Mouse (Mus musculus) CH12.LX (cell line): ENCODE measurements around the gene Ercc5. TPM values are rescaled to one million over a fixed set of nuclear protein-coding genes. Genes with fewer than 3 reads are reported as not detected.

Source experiments
- DNase-seq: peaks from one replicate; pipeline ENCODE4 v3.0.0-alpha.2; 2013; ENCODE audit errors: extremely low read depth
- H3K27ac ChIP-seq: 2 replicates; pipeline ENCODE4 v1.5.1; 2012; ENCODE audit warnings: low read depth, mild to moderate bottlenecking, control low read depth, moderate library complexity; ENCODE audit not compliant: insufficient read depth
- H3K27me3 ChIP-seq: replicated peaks from 2 replicates; pipeline ENCODE3; 2012; ENCODE audit warnings: inconsistent platforms
- H3K36me3 ChIP-seq, 2 experiments: replicated peaks in 1 of 2; 2 replicates each; pipeline versions ENCODE3 to v1.6.1; 2012; ENCODE audit warnings: inconsistent platforms in 1 of 2, low read length in 1 of 2, mild to moderate bottlenecking in 1 of 2, mixed read lengths in 1 of 2, moderate library complexity in 1 of 2; ENCODE audit not compliant: control insufficient read depth in 1 of 2, insufficient read depth in 1 of 2
- H3K4me1 ChIP-seq, 2 experiments: 2 replicates each; pipeline ENCODE4 v1.6.1; 2012; ENCODE audit warnings: inconsistent platforms in 1 of 2, moderate library complexity in 1 of 2; ENCODE audit not compliant: insufficient read depth in 2 of 2, control insufficient read depth in 1 of 2
- H3K4me2 ChIP-seq: 2 replicates; pipeline ENCODE4 v1.6.1; 2012; ENCODE audit warnings: low read depth, mild to moderate bottlenecking, control low read depth; ENCODE audit not compliant: poor library complexity, insufficient read depth, severe bottlenecking
- H3K4me3 ChIP-seq, 3 experiments: fragments of 150-350 bp in 1 of 3; sonication (generic) in 1 of 3; replicated peaks in 1 of 3; 2 replicates each; pipeline versions ENCODE3 to v1.5.1; 2011 to 2012; ENCODE audit warnings: low read depth in 2 of 3, low read length in 2 of 3, mild to moderate bottlenecking in 2 of 3, moderate library complexity in 2 of 3, control low read depth in 1 of 3, improper control_type of control experiment in 1 of 3, inconsistent platforms in 1 of 3, mixed read lengths in 1 of 3; ENCODE audit not compliant: poor library complexity in 1 of 3
- H3K79me2 ChIP-seq: replicated peaks from 2 replicates; pipeline ENCODE4 v1.6.1; 2012; ENCODE audit warnings: mild to moderate bottlenecking, moderate library complexity; ENCODE audit not compliant: control insufficient read depth, poor library complexity, insufficient read depth, severe bottlenecking; ENCODE audit errors: extremely low read depth
- H3K9ac ChIP-seq: 2 replicates; pipeline ENCODE4 v1.6.1; 2012; ENCODE audit warnings: low read depth, mild to moderate bottlenecking, control low read depth, moderate library complexity; ENCODE audit not compliant: insufficient read depth
- H3K9me3 ChIP-seq: replicated peaks from 2 replicates; pipeline ENCODE3; 2012; ENCODE audit warnings: low read length, inconsistent platforms, mixed read lengths
- CHD1 ChIP-seq: IDR thresholded peaks from 2 replicates; pipeline ENCODE4 v1.6.1; 2012; ENCODE audit warnings: low read depth, low read length, improper control_type of control experiment, inconsistent platforms
- CTCF ChIP-seq, 2 experiments: IDR thresholded peaks in 1 of 2; conservative IDR thresholded peaks in 1 of 2; 2 replicates each; pipeline ENCODE4 v1.5.1; 2011 to 2012; ENCODE audit warnings: low read depth in 2 of 2, low read length in 2 of 2, improper control_type of control experiment in 1 of 2, inconsistent platforms in 1 of 2, mild to moderate bottlenecking in 1 of 2, moderate library complexity in 1 of 2
- E2F4 ChIP-seq: IDR thresholded peaks from 2 replicates; pipeline ENCODE4 v1.6.1; 2011; ENCODE audit warnings: low read depth, low read length, improper control_type of control experiment; ENCODE audit not compliant: insufficient replicate concordance
- ELF1 ChIP-seq: IDR thresholded peaks from 2 replicates; pipeline ENCODE4 v1.6.1; 2014; ENCODE audit warnings: low read depth, mild to moderate bottlenecking, inconsistent platforms, low read length, improper control_type of control experiment
- ETS1 ChIP-seq: conservative IDR thresholded peaks from 2 replicates; pipeline ENCODE4 v1.6.1; 2012; ENCODE audit warnings: low read depth, mild to moderate bottlenecking, inconsistent platforms, low read length, improper control_type of control experiment, moderate library complexity
- GABPA ChIP-seq: IDR thresholded peaks from 2 replicates; pipeline ENCODE4 v1.6.1; 2012; ENCODE audit warnings: low read depth, low read length, improper control_type of control experiment, inconsistent platforms; ENCODE audit not compliant: insufficient replicate concordance
- JUN ChIP-seq: IDR thresholded peaks from 2 replicates; pipeline ENCODE4 v1.6.1; 2011; ENCODE audit warnings: low read depth, mild to moderate bottlenecking, low read length, improper control_type of control experiment, moderate library complexity; ENCODE audit not compliant: insufficient read depth
- KAT2A ChIP-seq: IDR thresholded peaks from 2 replicates; pipeline ENCODE4 v1.6.1; 2012; ENCODE audit warnings: low read length, improper control_type of control experiment, inconsistent platforms; ENCODE audit not compliant: insufficient replicate concordance
- MAFK ChIP-seq: IDR thresholded peaks from 2 replicates; pipeline ENCODE4 v1.6.1; 2011; ENCODE audit warnings: low read length, improper control_type of control experiment; ENCODE audit not compliant: insufficient replicate concordance
- MAX ChIP-seq: IDR thresholded peaks from 2 replicates; pipeline ENCODE4 v1.6.1; 2011; ENCODE audit warnings: low read length, improper control_type of control experiment
- MAZ ChIP-seq: IDR thresholded peaks from 2 replicates; pipeline ENCODE4 v1.6.1; 2012; ENCODE audit warnings: low read depth, mild to moderate bottlenecking, inconsistent platforms, low read length, improper control_type of control experiment, moderate library complexity
- MEF2A ChIP-seq: IDR thresholded peaks from 2 replicates; pipeline ENCODE4 v1.6.1; 2014; ENCODE audit warnings: low read depth, mild to moderate bottlenecking, inconsistent platforms, low read length, improper control_type of control experiment, borderline replicate concordance
- MXI1 ChIP-seq: IDR thresholded peaks from 2 replicates; pipeline ENCODE4 v1.6.1; 2011; ENCODE audit warnings: mild to moderate bottlenecking, low read depth, low read length, improper control_type of control experiment
- MYC ChIP-seq: IDR thresholded peaks from 2 replicates; pipeline ENCODE4 v1.6.1; 2011; ENCODE audit warnings: low read depth, mild to moderate bottlenecking, improper control_type of control experiment, low read length
- NELFE ChIP-seq: IDR thresholded peaks from 2 replicates; pipeline ENCODE4 v1.6.1; 2011; ENCODE audit warnings: low read depth, low read length, improper control_type of control experiment
- NRF1 ChIP-seq: IDR thresholded peaks from 2 replicates; pipeline ENCODE4 v1.6.1; 2014; ENCODE audit warnings: low read depth, mild to moderate bottlenecking, inconsistent platforms, low read length, improper control_type of control experiment, moderate library complexity
- PAX5 ChIP-seq: IDR thresholded peaks from 2 replicates; pipeline ENCODE4 v1.6.1; 2012; ENCODE audit warnings: low read length, inconsistent platforms, mixed read lengths
- POLR2A ChIP-seq: IDR thresholded peaks from 2 replicates; pipeline ENCODE4 v1.6.1; 2011; ENCODE audit warnings: low read depth, mild to moderate bottlenecking, improper control_type of control experiment, low read length
- RAD21 ChIP-seq: IDR thresholded peaks from 2 replicates; pipeline ENCODE4 v1.6.1; 2011; ENCODE audit warnings: low read depth, mild to moderate bottlenecking, low read length, improper control_type of control experiment, moderate library complexity
- RCOR1 ChIP-seq: conservative IDR thresholded peaks from 2 replicates; pipeline ENCODE4 v1.6.1; 2012; ENCODE audit warnings: low read depth, mild to moderate bottlenecking, inconsistent platforms, low read length, improper control_type of control experiment
- SMC3 ChIP-seq: IDR thresholded peaks from 2 replicates; pipeline ENCODE4 v1.6.1; 2011; ENCODE audit warnings: low read depth, low read length, improper control_type of control experiment
- TBP ChIP-seq: conservative IDR thresholded peaks from 2 replicates; pipeline ENCODE4 v1.6.1; 2011; ENCODE audit warnings: low read depth, low read length, improper control_type of control experiment
- UBTF ChIP-seq: IDR thresholded peaks from 2 replicates; pipeline ENCODE4 v1.6.1; 2012; ENCODE audit warnings: low read depth, mild to moderate bottlenecking, inconsistent platforms, low read length, improper control_type of control experiment, moderate library complexity
- USF1 ChIP-seq: IDR thresholded peaks from 2 replicates; pipeline ENCODE4 v1.6.1; 2014; ENCODE audit warnings: low read depth, mild to moderate bottlenecking, inconsistent platforms, low read length, improper control_type of control experiment
- ZC3H11A ChIP-seq: IDR thresholded peaks from 2 replicates; pipeline ENCODE4 v1.6.1; 2012; ENCODE audit warnings: low read depth, mild to moderate bottlenecking, inconsistent platforms, low read length, improper control_type of control experiment
- ZKSCAN1 ChIP-seq: IDR thresholded peaks from 2 replicates; pipeline ENCODE4 v1.6.1; 2012; ENCODE audit warnings: low read depth, inconsistent platforms, low read length, improper control_type of control experiment, borderline replicate concordance
- ZMIZ1 ChIP-seq: IDR thresholded peaks from 2 replicates; pipeline ENCODE4 v1.6.1; 2012; ENCODE audit warnings: low read depth, mild to moderate bottlenecking, inconsistent platforms, low read length, improper control_type of control experiment
- ZNF384 ChIP-seq: IDR thresholded peaks from 2 replicates; pipeline ENCODE4 v1.6.1; 2012; ENCODE audit warnings: low read depth, low read length, improper control_type of control experiment, inconsistent platforms
- dilution Hi-C: fragments of 300-500 bp; cut with MboI; formaldehyde crosslinking; loops from 2 replicates; pipeline ENCODE4 v1.14.3; 2020; ENCODE audit warnings: low sequenced_read_pairs; ENCODE audit not compliant: extremely low pct_unique_long_range_greater_than_20kb, extremely low pct_ligation_motif_present
- in situ Hi-C: fragments of 300-500 bp; cut with MboI; formaldehyde crosslinking; loops from 3 replicates; pipeline ENCODE4 v1.14.3; 2019; ENCODE audit warnings: low sequenced_read_pairs, low pct_ligation_motif_present, low pct_unique_long_range_greater_than_20kb, mixed read lengths
- polyA plus RNA-seq: library from polyadenylated mRNA; unstranded; fragments of >175 nt; gene quantifications from 2 replicates; pipeline ENCODE4 v1.2.1, GENCODE M21; 2012; ENCODE audit warnings: low read depth; ENCODE audit not compliant: insufficient read length
- total RNA-seq, 2 experiments: library from RNA; depleted of rRNA; stranded (reverse); fragments of 300-350 nt in 1 of 2; fragments of >200 nt in 1 of 2; gene quantifications; 2 replicates each; pipeline ENCODE4 v1.2.3; 2012 to 2014

Gene Ercc5
- total and polyA plus RNA-seq, 3 experiments: 7.1 to 11.7 (median 8.2) TPM

- TF ChIP-seq ELF1: peak; percentile 39; the same call in 1 of the 2 replicates
- TF ChIP-seq JUN: no peak
- no peak for TF ChIP-seq NELFE
- no peak for TF ChIP-seq ZC3H11A
- TF ChIP-seq ZMIZ1: no peak
- TF ChIP-seq NRF1: no peak
- TF ChIP-seq CHD1: no peak
- peak; percentile 39; the same call in 1 of the 2 replicates for TF ChIP-seq ETS1
- no peak for TF ChIP-seq ZKSCAN1
- TF ChIP-seq GABPA: no peak
- no peak for TF ChIP-seq MAX
- TF ChIP-seq E2F4: no peak
- TF ChIP-seq, all 38 proteins: peak for 4
Measured at GRCm38 (mm10) chr1:44178086-44178485, 30.5 kb downstream of the Ercc5 start (continued).

DNA sequence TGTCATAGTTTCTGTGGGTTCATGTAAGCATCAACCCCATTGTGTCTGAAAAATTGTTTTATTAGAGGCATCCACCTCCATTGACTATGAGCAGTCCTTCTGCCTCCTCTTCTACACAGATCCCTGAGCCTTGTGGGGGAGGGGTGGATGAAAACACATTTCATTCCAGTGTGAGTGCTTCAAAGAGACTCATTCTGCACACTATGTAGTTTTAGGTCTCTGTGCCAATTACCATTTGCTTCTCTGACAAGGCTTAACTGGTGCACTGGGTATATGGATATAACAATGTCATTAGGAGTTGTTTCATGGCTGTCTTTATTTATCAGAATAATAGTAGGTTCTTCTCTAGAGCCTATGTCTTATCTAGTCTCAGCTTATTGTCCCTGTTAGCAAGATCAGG lies 38.9 kb downstream of the Ercc5 start:
- dilution Hi-C loops: no loop called here
- no peak overlapping the region for H3K9ac ChIP-seq
- no peaks in the 10 kb centered on the region for H3K79me2 ChIP-seq
- H3K4me2 ChIP-seq: no peak overlapping the region
- no peak overlapping the region for H3K4me3 ChIP-seq
- no peak for TF ChIP-seq USF1
- H3K9me3 ChIP-seq: no peaks in the 10 kb centered on the region
- H3K27ac ChIP-seq: no peak overlapping the region
- in situ Hi-C loops: no loop called here
- H3K4me1 ChIP-seq: no peaks in the 10 kb centered on the region
- H3K27me3 ChIP-seq: no peaks in the 10 kb centered on the region
- peaks cover 3 to 5% of the 10 kb centered on the region in 2 experiments for H3K36me3 ChIP-seq
- no peak for DNase-seq

DNA sequence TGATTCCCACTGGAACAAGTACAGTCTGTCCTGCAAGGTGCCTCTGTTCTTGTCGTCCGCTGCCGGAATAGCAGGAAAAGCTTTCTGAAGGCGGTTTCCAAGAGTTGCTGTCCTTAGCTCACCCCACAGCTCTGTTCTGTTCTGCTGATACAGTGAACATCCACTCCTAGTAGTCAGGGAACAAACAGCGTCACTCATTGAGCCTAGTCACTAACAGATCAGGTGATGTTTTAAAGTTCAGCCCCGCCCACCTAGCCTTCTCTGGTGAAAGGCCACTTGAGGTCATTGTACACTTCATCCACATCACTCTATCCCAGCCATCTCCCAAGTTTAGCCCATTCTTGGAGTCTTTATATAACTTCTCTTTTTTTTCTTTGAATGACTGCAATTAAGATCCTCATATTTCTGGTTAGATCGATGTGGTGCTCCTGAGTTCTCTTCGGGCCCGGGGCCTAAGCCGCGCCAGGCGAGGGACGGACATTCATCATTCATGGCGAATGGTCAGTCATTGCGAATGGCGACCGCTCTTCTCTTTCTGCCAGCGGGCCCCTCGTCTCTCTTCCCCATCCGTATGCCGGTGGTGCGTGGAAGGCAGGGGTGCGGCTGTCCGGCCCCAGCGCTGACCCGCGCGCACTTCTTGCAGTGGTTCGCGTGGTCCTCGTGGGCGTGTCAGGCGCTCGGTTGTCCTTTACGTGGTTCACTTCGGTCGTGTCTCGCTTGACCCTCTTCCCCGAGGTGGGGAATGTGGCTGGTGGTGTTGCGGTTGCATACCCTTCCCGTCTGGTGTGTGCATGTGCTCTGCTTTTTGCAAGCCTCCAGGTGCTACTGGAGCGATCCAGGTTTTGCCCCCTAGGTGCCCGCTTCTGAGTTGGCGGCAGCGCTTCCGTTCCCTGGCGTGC lies 51.0 kb downstream of the Ercc5 start:
- Histone ChIP-seq H3K4me1 (no peaks in the 10 kb centered on the region), H3K4me2 (no peak overlapping the region), H3K27me3 (no peaks in the 10 kb centered on the region), H3K79me2 (no peaks in the 10 kb centered on the region), H3K9me3 (no peaks in the 10 kb centered on the region), H3K27ac (no peak overlapping the region), H3K4me3 (no peak overlapping the region), H3K36me3 (no peaks in the 10 kb centered on the region), H3K9ac (no peak overlapping the region)
- TF ChIP-seq PAX5 (no peak), TBP (no peak), NELFE (no peak), POLR2A (no peak), ZNF384 (no peak), MEF2A (no peak), ZKSCAN1 (no peak), MAFK (no peak), GABPA (no peak), MXI1 (no peak), MAX (no peak), RAD21 (no peak), KAT2A (no peak), RCOR1 (no peak), MAZ (no peak), CTCF (conservative IDR thresholded peaks at IDR 0.05 in 1 of 2, IDR thresholded peaks at IDR 0.05 in 1 of 2; ENCODE audit: low read depth in 2 of 2, low read length in 2 of 2) (no peak), SMC3 (no peak), CHD1 (no peak), MYC (no peak), UBTF (no peak)
- no peak for DNase-seq
- dilution Hi-C loops: no loop called here
- in situ Hi-C loops: no loop called here
